Mouse (Mus musculus) liver, embryonic 13.5 days (tissue): ENCODE results near the gene Mark3. TPM values are rescaled to one million over a fixed set of nuclear protein-coding genes. Genes with fewer than 3 reads are reported as not detected.

Experiments used
- ATAC-seq: fragments of 200-750 bp; cut with Nextera tagmentation; 2 replicates; pipeline ENCODE4 v1.8.0; 2017; ENCODE audit warnings: low read depth, mild to moderate bottlenecking, moderate number of reproducible peaks, moderate library complexity
- DNase-seq: peaks from one replicate; pipeline ENCODE4 v3.0.0; 2022
- H3K27ac ChIP-seq: fragments of 300-500 bp; sonication (generic); 2 replicates; pipeline ENCODE4 v1.5.1; 2015; ENCODE audit warnings: moderate library complexity, mild to moderate bottlenecking, inconsistent platforms
- H3K27me3 ChIP-seq: fragments of 300-500 bp; sonication (generic); 2 replicates; pipeline ENCODE4 v1.6.1; 2015; ENCODE audit warnings: mild to moderate bottlenecking, inconsistent platforms
- H3K36me3 ChIP-seq: fragments of 300-500 bp; sonication (generic); 2 replicates; pipeline ENCODE4 v1.6.1; 2015; ENCODE audit warnings: mild to moderate bottlenecking, inconsistent platforms
- H3K4me1 ChIP-seq: fragments of 300-500 bp; sonication (generic); replicated peaks from 2 replicates; pipeline ENCODE4 v1.6.1; 2015; ENCODE audit warnings: inconsistent platforms
- H3K4me2 ChIP-seq: fragments of 300-500 bp; sonication (generic); 2 replicates; pipeline ENCODE4 v1.6.1; 2015; ENCODE audit warnings: inconsistent platforms, mild to moderate bottlenecking, moderate library complexity
- H3K4me3 ChIP-seq: fragments of 300-500 bp; sonication (generic); replicated peaks from 2 replicates; pipeline ENCODE4 v1.5.1; 2015; ENCODE audit warnings: mild to moderate bottlenecking, inconsistent platforms
- H3K9ac ChIP-seq: fragments of 300-500 bp; sonication (generic); 2 replicates; pipeline ENCODE4 v1.6.1; 2015; ENCODE audit warnings: mild to moderate bottlenecking, inconsistent platforms
- H3K9me3 ChIP-seq: fragments of 300-500 bp; sonication (generic); replicated peaks from 2 replicates; pipeline ENCODE4 v1.6.1; 2016; ENCODE audit warnings: inconsistent platforms
- WGBS: fragments of 180-500 bp; shearing (Covaris S2); methylation state at CpG from one replicate; pipeline ENCODE4 v1.1.7; 2015; ENCODE audit not compliant: insufficient replicate concordance; 5-methylcytosine and 5-hydroxymethylcytosine counted together
- polyA plus RNA-seq: library from polyadenylated mRNA; unstranded; fragments of >200 nt; fragmentation: Nextera tagmentation; extraction: Ambion mirVana; gene quantifications from 2 replicates; pipeline ENCODE4 v1.2.1, GENCODE M21; 2015

Gene Mark3
- polyA plus RNA-seq, 1 experiment from 2014 or later, result 14.6 TPM

- Histone ChIP-seq H3K4me2 (peak overlapping the region; percentile 62), H3K9ac (peak overlapping the region; percentile 52), H3K4me1 (peaks cover 51% of the 10 kb centered on the region), H3K27me3 (peaks cover 50% of the 10 kb centered on the region), H3K27ac (peak overlapping the region; percentile 74), H3K36me3 (peaks cover 5% of the 10 kb centered on the region; the same call in 1 of the 2 replicates), H3K4me3 (peak overlapping the region; percentile 28), H3K9me3 (no peaks in the 10 kb centered on the region)
- under 1% methylated on average over 8 of the region's 8 CpGs for WGBS
- DNase-seq (peak; percentile 79), ATAC-seq (peak; percentile 62)
Measured at GRCm38 (mm10) chr12:111668457-111668912, 94.2 kb downstream of the Mark3 start.

- H3K27me3 ChIP-seq, result peaks cover 57% of the 10 kb centered on the region
Measured at GRCm38 (mm10) chr12:111669000-111669788, 94.9 kb downstream of the Mark3 start.

GRCm38 (mm10) chr12:111669961-111670360 is 95.6 kb downstream of the Mark3 start:
- Histone ChIP-seq H3K4me1 (peaks cover 45% of the 10 kb centered on the region), H3K4me3 (0 out of 2 replicates have a peak overlapping the region, but pooled peaks have one; percentile 54), H3K27ac (no peak overlapping the region), H3K27me3 (peaks cover 63% of the 10 kb centered on the region), H3K9ac (no peak overlapping the region), H3K4me2 (no peak overlapping the region), H3K9me3 (no peaks in the 10 kb centered on the region), H3K36me3 (no peaks in the 10 kb centered on the region)
- no peak for ATAC-seq
- 56% methylated on average over 8 of the region's 8 CpGs for WGBS
- no peak for DNase-seq

More at GRCm38 (mm10) chr12:111669000-111669788, 94.9 kb downstream of the Mark3 start:
- H3K27ac ChIP-seq, result peak overlapping the region; percentile 74
- peak; percentile 17; the same call in 1 of the 2 replicates for ATAC-seq
- peaks cover under 1% of the 10 kb centered on the region; the same call in 1 of the 2 replicates for H3K36me3 ChIP-seq
- H3K9me3 ChIP-seq, result no peaks in the 10 kb centered on the region
- peak overlapping the region; percentile 62 for H3K4me2 ChIP-seq
- H3K4me3 ChIP-seq, result no peak overlapping the region
- no peak overlapping the region for H3K9ac ChIP-seq
- DNase-seq, result no peak
- 57% methylated on average over 23 of the region's 23 CpGs for WGBS
- peaks cover 45% of the 10 kb centered on the region for H3K4me1 ChIP-seq

GRCm38 (mm10) chr12:111670371-111670971 is 96.1 kb downstream of the Mark3 start:
- H3K27me3 ChIP-seq, result peaks cover 69% of the 10 kb centered on the region
- ATAC-seq, result no peak
- peaks cover 49% of the 10 kb centered on the region for H3K4me1 ChIP-seq
- no peak overlapping the region for H3K27ac ChIP-seq
- H3K4me3 ChIP-seq, result peak overlapping the region; percentile 54
- WGBS, result 11% methylated on average over 29 of the region's 29 CpGs
- H3K36me3 ChIP-seq, result no peaks in the 10 kb centered on the region
- DNase-seq, result no peak
- no peak overlapping the region; the same call in 1 of the 2 replicates for H3K9ac ChIP-seq
- H3K4me2 ChIP-seq, result peak overlapping the region; percentile 69
- no peaks in the 10 kb centered on the region for H3K9me3 ChIP-seq

- ATAC-seq (no peak), DNase-seq (no peak)
- Histone ChIP-seq H3K9me3 (no peaks in the 10 kb centered on the region), H3K27me3 (peaks cover 72% of the 10 kb centered on the region), H3K36me3 (no peaks in the 10 kb centered on the region), H3K4me3 (peak overlapping the region; percentile 54), H3K4me2 (peak overlapping the region; percentile 69), H3K4me1 (peaks cover 52% of the 10 kb centered on the region), H3K27ac (no peak overlapping the region), H3K9ac (peak overlapping the region; percentile 17; the same call in 1 of the 2 replicates)
- WGBS, result 1% methylated on average over 35 of the region's 35 CpGs
Measured at GRCm38 (mm10) chr12:111670976-111671375, 96.7 kb downstream of the Mark3 start.

GRCm38 (mm10) chr12:111671431-111671902 is 97.1 kb downstream of the Mark3 start:
- Histone ChIP-seq H3K4me2 (peak overlapping the region; percentile 69), H3K27ac (no peak overlapping the region), H3K4me1 (peaks cover 55% of the 10 kb centered on the region), H3K9me3 (no peaks in the 10 kb centered on the region), H3K36me3 (no peaks in the 10 kb centered on the region), H3K9ac (peak overlapping the region; percentile 41), H3K27me3 (peaks cover 75% of the 10 kb centered on the region), H3K4me3 (peak overlapping the region; percentile 54)
- DNase-seq, result no peak
- ATAC-seq, result no peak
- 1% methylated on average over 34 of the region's 34 CpGs for WGBS

DNA sequence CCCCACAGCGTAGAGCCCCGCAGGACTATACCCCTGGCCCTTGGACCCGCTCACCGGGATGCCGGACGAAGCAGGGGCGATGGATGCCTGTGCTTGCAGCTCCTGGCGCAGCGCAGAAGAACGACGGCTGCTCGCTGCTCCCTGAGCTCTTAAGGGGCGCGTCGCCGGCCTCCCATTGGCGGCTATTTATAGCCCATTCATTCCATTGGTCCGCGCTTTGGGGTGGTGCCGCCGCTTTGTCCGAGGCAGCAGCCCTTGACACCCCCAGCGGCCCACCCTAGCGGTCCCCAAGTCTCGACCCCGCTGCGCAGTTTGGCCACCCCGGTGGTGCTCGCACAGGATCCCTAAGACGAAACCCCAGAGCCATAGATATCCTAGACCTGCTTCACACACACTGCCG is 97.9 kb downstream of the Mark3 start, which contains the start of gene Ckb:
TSS of gene Ckb (minus strand) at position 163 of the 400 bp plus-strand sequence.
- DNase-seq (no peak), ATAC-seq (no peak; the same call in 1 of the 2 replicates)
- Histone ChIP-seq H3K9me3 (no peaks in the 10 kb centered on the region), H3K27me3 (peaks cover 75% of the 10 kb centered on the region), H3K27ac (no peak within 1 kb of the TSS), H3K9ac (peak within 1 kb of the TSS; percentile 41), H3K36me3 (no peaks in the 10 kb centered on the region), H3K4me3 (peak within 1 kb of the TSS; percentile 54), H3K4me2 (peak within 1 kb of the TSS; percentile 69), H3K4me1 (peaks cover 58% of the 10 kb centered on the region)
- under 1% methylated on average over 31 of the region's 31 CpGs for WGBS

DNA sequence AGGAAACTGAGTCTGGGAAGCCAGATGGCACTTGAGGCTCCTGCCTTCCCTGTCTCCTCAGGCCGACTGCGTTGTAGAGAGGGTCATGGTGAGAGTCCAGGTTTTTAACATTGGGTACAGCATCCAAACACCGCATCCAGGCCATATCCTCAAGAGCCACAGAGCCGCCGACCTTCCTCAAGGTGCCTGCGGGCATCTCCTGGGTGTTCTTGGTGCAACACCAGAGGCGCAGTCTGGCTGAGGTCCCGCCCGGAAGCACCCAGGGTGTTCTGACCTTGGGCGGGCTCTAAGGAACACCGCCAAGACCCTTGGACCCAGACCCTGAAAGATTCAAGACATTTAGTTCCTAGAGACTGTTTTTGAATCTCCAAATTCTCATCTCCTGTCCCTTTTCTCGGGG is 98.3 kb downstream of the Mark3 start:
- no peak overlapping the region for H3K9ac ChIP-seq
- H3K4me2 ChIP-seq, result peak overlapping the region; percentile 69
- peaks cover 75% of the 10 kb centered on the region for H3K27me3 ChIP-seq
- peak overlapping the region; percentile 54 for H3K4me3 ChIP-seq
- no peaks in the 10 kb centered on the region for H3K36me3 ChIP-seq
- H3K4me1 ChIP-seq, result peaks cover 62% of the 10 kb centered on the region
- no peaks in the 10 kb centered on the region for H3K9me3 ChIP-seq
- DNase-seq (no peak), ATAC-seq (no peak)
- WGBS, result 17% methylated on average over 12 of the region's 12 CpGs
- H3K27ac ChIP-seq, result no peak overlapping the region

GRCm38 (mm10) chr12:111674850-111675486 is 100.6 kb downstream of the Mark3 start:
- no peak overlapping the region for H3K4me2 ChIP-seq
- peaks cover 60% of the 10 kb centered on the region for H3K4me1 ChIP-seq
- no peak for ATAC-seq
- H3K27ac ChIP-seq, result no peak overlapping the region
- no peak overlapping the region for H3K9ac ChIP-seq
- 9% methylated on average over 2 of the region's 2 CpGs for WGBS
- no peak for DNase-seq
- H3K27me3 ChIP-seq, result peaks cover 60% of the 10 kb centered on the region
- H3K4me3 ChIP-seq, result no peak overlapping the region
- H3K36me3 ChIP-seq, result peaks cover 4% of the 10 kb centered on the region; the same call in 1 of the 2 replicates
- no peaks in the 10 kb centered on the region for H3K9me3 ChIP-seq

- H3K9ac ChIP-seq, result no peak overlapping the region
- H3K36me3 ChIP-seq, result peaks cover 15% of the 10 kb centered on the region
- H3K4me1 ChIP-seq, result peaks cover 53% of the 10 kb centered on the region
- no peaks in the 10 kb centered on the region for H3K9me3 ChIP-seq
- H3K27me3 ChIP-seq, result peaks cover 50% of the 10 kb centered on the region
- ATAC-seq (no peak), DNase-seq (no peak)
- no peak overlapping the region for H3K27ac ChIP-seq
- no peak overlapping the region for H3K4me3 ChIP-seq
- H3K4me2 ChIP-seq, result no peak overlapping the region
- WGBS, result 56% methylated on average over 6 of the region's 6 CpGs
Measured at GRCm38 (mm10) chr12:111675797-111676580, 101.7 kb downstream of the Mark3 start.
